Mouse (Mus musculus): ENCODE results near the gene Cnih3.

GRCm38 (mm10) chr1:181503471-181503870 lies 151.0 kb downstream of the Cnih3 start:
- TF ChIP-seq CTCF (IDR thresholded peaks at IDR 0.05; ENCODE audit: control insufficient read depth, insufficient read depth, insufficient read length): no peak
- no peak for TF ChIP-seq MAX (IDR thresholded peaks at IDR 0.05)
- TF ChIP-seq USF1 (IDR thresholded peaks at IDR 0.05; ENCODE audit: low read depth): no peak
